Mouse (Mus musculus) bone marrow, adult 2 months (tissue): Measurements from ENCODE around the gene Tesk1.

Source experiments
- CTCF ChIP-seq: fragments of 200-500 bp; IDR thresholded peaks from 2 replicates; pipeline ENCODE4 v1.5.1; 2011; ENCODE audit warnings: low read length, control low read depth; ENCODE audit not compliant: control insufficient read depth, insufficient read depth
- POLR2A ChIP-seq: fragments of 200-500 bp; IDR thresholded peaks from 2 replicates; pipeline ENCODE4 v1.6.1; 2011; ENCODE audit warnings: low read depth, mild to moderate bottlenecking, control low read depth, low read length, borderline replicate concordance; ENCODE audit not compliant: control insufficient read depth

- TF ChIP-seq CTCF (no peak), POLR2A (peak; percentile 31; the same call in 1 of the 2 replicates)
These were observed 12.5 kb downstream of the Tesk1 start, which contains the start of gene Cd72 for GRCm38 (mm10) chr4:43454041-43454836.
